Mouse (Mus musculus): ENCODE data around the gene Mecom. TPM values are rescaled to one million over a fixed set of nuclear protein-coding genes. Genes with fewer than 3 reads are reported as not detected.

The Mecom gene
- polyA plus RNA-seq, 1 experiment from 2014 or later: 7.0 TPM

DNA sequence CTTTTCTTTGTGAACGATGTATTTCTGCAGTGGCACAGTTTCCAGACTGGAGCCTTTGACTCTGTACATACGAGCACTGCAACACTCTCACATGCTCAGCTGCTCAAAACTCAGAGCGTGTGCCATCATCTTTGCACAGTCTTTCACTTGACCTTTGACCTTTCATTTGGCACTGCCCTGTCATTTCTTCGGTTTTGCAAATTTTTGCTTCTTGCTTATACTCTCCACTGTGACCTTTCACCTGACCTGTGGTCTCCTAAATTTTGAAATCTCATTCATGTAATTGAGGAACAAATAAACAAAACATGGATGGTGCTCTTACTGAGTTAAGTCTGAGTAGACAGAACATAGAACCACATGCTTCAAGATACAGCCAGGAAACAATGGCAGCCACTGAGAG is 446.7 kb downstream of the Mecom start:
- ATAC-seq: no peak
- no peak overlapping the region for H3K4me3 ChIP-seq (ENCODE audit: low read length)
- no peak overlapping the region for H3K27ac ChIP-seq (ENCODE audit: low read depth, low read length)
- H3K9me3 ChIP-seq (ENCODE audit: control insufficient read depth, low read length): no peaks in the 10 kb centered on the region
- H3K4me1 ChIP-seq (ENCODE audit: control insufficient read depth, insufficient read depth, low read depth, low read length): no peaks in the 10 kb centered on the region
- H3K36me3 ChIP-seq (ENCODE audit: control insufficient read depth, insufficient read depth, low read length): no peaks in the 10 kb centered on the region
- H3K27me3 ChIP-seq (replicated peaks; ENCODE audit: control insufficient read depth, insufficient read depth, low read length): no peaks in the 10 kb centered on the region
- H3K9ac ChIP-seq (ENCODE audit: low read depth, low read length): no peak overlapping the region
- WGBS: 79% methylated on average over 4 of the region's 4 CpGs
- H3K4me2 ChIP-seq (ENCODE audit: low read length): no peak overlapping the region

DNA sequence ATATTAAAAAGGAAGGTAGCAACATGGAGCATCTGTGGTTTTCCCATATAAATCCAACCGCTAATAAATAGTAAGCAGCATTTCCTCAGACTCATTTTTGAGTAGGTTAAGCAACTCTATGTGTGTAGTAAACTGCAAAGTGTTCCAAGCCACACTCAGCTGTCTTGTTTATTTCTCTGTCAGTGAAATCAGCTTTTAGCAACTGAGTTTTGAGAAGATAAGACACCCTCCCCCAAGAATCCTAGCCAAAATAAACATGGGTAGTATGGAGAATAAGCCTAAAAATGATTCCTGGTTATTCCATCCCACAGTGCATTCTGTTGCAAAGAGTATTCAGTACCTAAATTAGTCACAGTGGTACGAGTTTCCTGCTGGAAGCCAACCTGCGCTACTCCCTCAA is 450.1 kb downstream of the Mecom start:
- no peaks in the 10 kb centered on the region for H3K27me3 ChIP-seq (replicated peaks; ENCODE audit: control insufficient read depth, insufficient read depth, low read length)
- no peaks in the 10 kb centered on the region for H3K4me1 ChIP-seq (ENCODE audit: control insufficient read depth, insufficient read depth, low read depth, low read length)
- H3K27ac ChIP-seq (ENCODE audit: low read depth, low read length): no peak overlapping the region
- no peaks in the 10 kb centered on the region for H3K36me3 ChIP-seq (ENCODE audit: control insufficient read depth, insufficient read depth, low read length)
- no peak for ATAC-seq
- no peak overlapping the region for H3K9ac ChIP-seq (ENCODE audit: low read depth, low read length)
- 79% methylated on average over 3 of the region's 3 CpGs for WGBS
- no peak overlapping the region for H3K4me2 ChIP-seq (ENCODE audit: low read length)
- H3K4me3 ChIP-seq (ENCODE audit: low read length): no peak overlapping the region
- no peaks in the 10 kb centered on the region for H3K9me3 ChIP-seq (ENCODE audit: control insufficient read depth, low read length)

DNA sequence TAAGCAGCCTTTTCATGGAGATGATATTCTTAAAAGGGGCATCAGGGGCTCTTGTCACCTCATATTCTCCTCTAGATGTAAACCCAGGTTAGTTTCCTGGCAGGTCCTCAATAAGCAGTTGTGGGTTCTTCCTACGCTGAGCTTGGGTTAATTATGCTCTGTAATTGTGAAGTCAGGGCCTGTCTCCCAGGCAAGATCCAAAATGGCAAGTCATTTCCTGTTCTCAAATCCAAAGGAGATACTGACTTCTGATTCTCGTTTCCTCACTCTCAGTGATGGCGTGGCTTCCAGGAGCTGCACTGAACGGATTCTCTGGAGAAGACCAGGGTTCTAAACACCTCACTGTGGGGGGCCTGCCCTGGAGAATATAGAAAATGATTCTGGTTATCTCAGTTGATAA is 450.7 kb downstream of the Mecom start:
- Histone ChIP-seq H3K27ac (ENCODE audit: low read depth, low read length) (no peak overlapping the region), H3K27me3 (replicated peaks; ENCODE audit: control insufficient read depth, insufficient read depth, low read length) (no peaks in the 10 kb centered on the region), H3K4me2 (ENCODE audit: low read length) (no peak overlapping the region), H3K4me3 (ENCODE audit: low read length) (no peak overlapping the region), H3K4me1 (ENCODE audit: control insufficient read depth, insufficient read depth, low read depth, low read length) (no peaks in the 10 kb centered on the region), H3K9ac (ENCODE audit: low read depth, low read length) (no peak overlapping the region), H3K9me3 (ENCODE audit: control insufficient read depth, low read length) (no peaks in the 10 kb centered on the region), H3K36me3 (ENCODE audit: control insufficient read depth, insufficient read depth, low read length) (no peaks in the 10 kb centered on the region)
- WGBS: 70% methylated on average over 4 of the region's 4 CpGs
- no peak for ATAC-seq

DNA sequence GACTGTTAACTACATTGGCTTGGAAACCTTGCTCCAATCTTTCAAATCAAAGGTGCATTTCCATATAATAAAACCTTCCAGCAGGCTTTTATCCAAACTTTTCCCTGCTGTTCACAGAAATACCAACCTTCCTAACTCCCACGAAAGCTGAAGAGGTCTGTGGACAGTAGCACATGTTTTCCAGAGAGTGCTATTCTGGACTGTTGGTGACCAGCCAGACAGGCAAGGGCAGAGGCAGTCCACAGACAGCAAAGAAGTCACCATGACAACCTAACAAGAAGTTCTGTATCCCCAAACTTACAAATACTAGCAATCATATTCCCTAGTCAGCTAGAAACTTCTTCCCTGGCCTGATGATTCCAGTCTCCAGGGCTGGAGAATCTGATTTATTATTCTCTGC is 454.8 kb downstream of the Mecom start:
- ATAC-seq: no peak
- Histone ChIP-seq H3K27ac (ENCODE audit: low read depth, low read length) (no peak overlapping the region), H3K27me3 (replicated peaks; ENCODE audit: control insufficient read depth, insufficient read depth, low read length) (no peaks in the 10 kb centered on the region), H3K4me3 (ENCODE audit: low read length) (no peak overlapping the region), H3K9me3 (ENCODE audit: control insufficient read depth, low read length) (no peaks in the 10 kb centered on the region), H3K4me2 (ENCODE audit: low read length) (no peak overlapping the region), H3K9ac (ENCODE audit: low read depth, low read length) (no peak overlapping the region), H3K4me1 (ENCODE audit: control insufficient read depth, insufficient read depth, low read depth, low read length) (no peaks in the 10 kb centered on the region), H3K36me3 (ENCODE audit: control insufficient read depth, insufficient read depth, low read length) (no peaks in the 10 kb centered on the region)
- WGBS: 52% methylated on average over 1 of the region's 1 CpGs

DNA sequence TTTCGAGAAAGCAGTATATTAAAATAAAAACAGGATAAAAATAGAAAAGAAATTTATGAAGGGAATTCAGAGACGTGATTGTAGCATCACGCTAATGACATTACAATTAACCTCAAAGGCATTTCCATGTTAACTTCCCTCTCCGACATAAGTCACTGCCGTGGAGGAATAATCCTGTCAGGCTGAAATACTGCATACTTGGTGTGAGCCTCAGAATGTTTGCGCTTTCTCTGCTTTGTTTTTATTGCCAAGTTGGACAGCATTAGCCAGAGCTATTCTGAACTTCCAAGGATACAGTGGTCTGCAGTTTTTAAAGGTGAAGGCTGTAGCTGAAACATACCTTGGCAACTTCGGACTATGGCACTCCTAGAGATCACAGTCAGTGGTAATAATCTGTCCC is 455.3 kb downstream of the Mecom start:
- no peaks in the 10 kb centered on the region for H3K36me3 ChIP-seq (ENCODE audit: control insufficient read depth, insufficient read depth, low read length)
- H3K9me3 ChIP-seq (ENCODE audit: control insufficient read depth, low read length): no peaks in the 10 kb centered on the region
- no peak overlapping the region for H3K27ac ChIP-seq (ENCODE audit: low read depth, low read length)
- H3K4me2 ChIP-seq (ENCODE audit: low read length): no peak overlapping the region
- no peak for ATAC-seq
- H3K9ac ChIP-seq (ENCODE audit: low read depth, low read length): no peak overlapping the region
- H3K4me3 ChIP-seq (ENCODE audit: low read length): no peak overlapping the region
- no peaks in the 10 kb centered on the region for H3K27me3 ChIP-seq (replicated peaks; ENCODE audit: control insufficient read depth, insufficient read depth, low read length)
- 78% methylated on average over 7 of the region's 7 CpGs for WGBS
- H3K4me1 ChIP-seq (ENCODE audit: control insufficient read depth, insufficient read depth, low read depth, low read length): no peaks in the 10 kb centered on the region

DNA sequence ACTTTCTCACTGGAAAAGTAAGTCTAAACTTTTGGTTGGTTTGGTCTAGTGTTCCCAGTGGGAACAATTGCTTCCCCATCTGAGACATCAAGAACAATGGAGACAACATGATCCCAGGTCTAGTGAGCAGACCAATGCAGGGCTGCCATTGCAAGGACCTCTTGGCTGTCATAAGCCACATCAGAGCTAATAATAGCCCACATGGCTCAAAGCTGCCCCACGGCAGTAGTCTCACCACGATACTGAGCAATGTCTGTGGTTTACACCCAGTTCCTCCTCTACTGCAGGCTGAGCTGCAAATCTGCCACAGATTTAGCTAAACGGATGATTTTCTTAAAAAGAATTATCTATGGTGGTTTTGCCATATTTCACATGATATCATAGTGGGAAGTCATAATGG is 455.9 kb downstream of the Mecom start:
- H3K9me3 ChIP-seq (ENCODE audit: control insufficient read depth, low read length): no peaks in the 10 kb centered on the region
- ATAC-seq: no peak
- WGBS: 83% methylated on average over 3 of the region's 3 CpGs

DNA sequence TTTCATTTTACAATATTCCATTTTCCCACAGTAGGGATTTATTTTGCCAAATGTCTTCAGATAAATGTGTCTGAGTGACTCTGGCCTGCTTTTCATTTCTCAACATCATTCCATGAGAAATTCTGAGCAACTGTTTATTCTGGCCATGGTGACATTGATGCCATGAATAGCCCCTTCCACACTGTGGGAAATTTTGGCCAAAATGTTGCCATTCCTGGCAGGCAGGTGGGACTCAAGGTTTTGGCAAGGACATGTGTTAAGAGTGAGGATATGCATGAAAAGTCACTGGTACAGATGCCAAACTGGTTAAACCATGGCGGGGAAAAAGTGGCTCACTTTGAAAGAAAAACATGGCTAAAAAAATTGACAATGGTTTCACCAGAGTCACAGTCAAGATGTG is 456.4 kb downstream of the Mecom start:
- WGBS: 91% methylated on average over 1 of the region's 1 CpGs
- no peak overlapping the region for H3K4me3 ChIP-seq (ENCODE audit: low read length)
- H3K9ac ChIP-seq (ENCODE audit: low read depth, low read length): no peak overlapping the region
- no peaks in the 10 kb centered on the region for H3K9me3 ChIP-seq (ENCODE audit: control insufficient read depth, low read length)
- no peak for ATAC-seq
- no peak overlapping the region for H3K27ac ChIP-seq (ENCODE audit: low read depth, low read length)
- no peak overlapping the region for H3K4me2 ChIP-seq (ENCODE audit: low read length)
- H3K4me1 ChIP-seq (ENCODE audit: control insufficient read depth, insufficient read depth, low read depth, low read length): no peaks in the 10 kb centered on the region
- H3K36me3 ChIP-seq (ENCODE audit: control insufficient read depth, insufficient read depth, low read length): no peaks in the 10 kb centered on the region
- no peaks in the 10 kb centered on the region for H3K27me3 ChIP-seq (replicated peaks; ENCODE audit: control insufficient read depth, insufficient read depth, low read length)

More for the DNA sequence above, 455.9 kb downstream of the Mecom start:
- Histone ChIP-seq H3K4me2 (ENCODE audit: low read length) (no peak overlapping the region), H3K4me3 (ENCODE audit: low read length) (no peak overlapping the region), H3K9ac (ENCODE audit: low read depth, low read length) (no peak overlapping the region), H3K36me3 (ENCODE audit: control insufficient read depth, insufficient read depth, low read length) (no peaks in the 10 kb centered on the region), H3K4me1 (ENCODE audit: control insufficient read depth, insufficient read depth, low read depth, low read length) (no peaks in the 10 kb centered on the region), H3K27me3 (replicated peaks; ENCODE audit: control insufficient read depth, insufficient read depth, low read length) (no peaks in the 10 kb centered on the region), H3K27ac (ENCODE audit: low read depth, low read length) (no peak overlapping the region)

DNA sequence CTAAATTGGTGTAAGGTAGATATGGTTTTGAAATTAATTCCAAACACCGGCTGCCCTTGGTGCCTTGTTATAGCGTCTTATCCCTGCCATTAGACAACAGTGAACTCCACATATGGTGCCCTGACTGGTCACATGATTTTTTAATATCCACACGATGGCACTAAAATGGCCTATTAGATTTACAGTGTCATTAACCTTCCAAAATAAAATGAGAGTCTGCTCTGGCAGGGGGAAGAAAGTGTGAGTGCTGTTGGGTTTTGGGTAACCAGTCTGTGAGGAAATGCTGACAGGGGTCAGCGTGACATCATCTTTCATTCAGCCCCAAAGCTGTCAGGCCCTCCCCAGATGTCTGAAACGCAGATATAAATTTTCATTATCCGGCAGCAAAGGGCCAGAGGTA is 461.7 kb downstream of the Mecom start:
- no peak overlapping the region for H3K4me3 ChIP-seq (ENCODE audit: low read length)
- no peaks in the 10 kb centered on the region for H3K4me1 ChIP-seq (ENCODE audit: control insufficient read depth, insufficient read depth, low read depth, low read length)
- no peaks in the 10 kb centered on the region for H3K36me3 ChIP-seq (ENCODE audit: control insufficient read depth, insufficient read depth, low read length)
- 67% methylated on average over 6 of the region's 6 CpGs for WGBS
- no peak overlapping the region for H3K27ac ChIP-seq (ENCODE audit: low read depth, low read length)
- no peaks in the 10 kb centered on the region for H3K9me3 ChIP-seq (ENCODE audit: control insufficient read depth, low read length)
- no peak overlapping the region for H3K4me2 ChIP-seq (ENCODE audit: low read length)
- no peak overlapping the region for H3K9ac ChIP-seq (ENCODE audit: low read depth, low read length)
- ATAC-seq: no peak
- no peaks in the 10 kb centered on the region for H3K27me3 ChIP-seq (replicated peaks; ENCODE audit: control insufficient read depth, insufficient read depth, low read length)

DNA sequence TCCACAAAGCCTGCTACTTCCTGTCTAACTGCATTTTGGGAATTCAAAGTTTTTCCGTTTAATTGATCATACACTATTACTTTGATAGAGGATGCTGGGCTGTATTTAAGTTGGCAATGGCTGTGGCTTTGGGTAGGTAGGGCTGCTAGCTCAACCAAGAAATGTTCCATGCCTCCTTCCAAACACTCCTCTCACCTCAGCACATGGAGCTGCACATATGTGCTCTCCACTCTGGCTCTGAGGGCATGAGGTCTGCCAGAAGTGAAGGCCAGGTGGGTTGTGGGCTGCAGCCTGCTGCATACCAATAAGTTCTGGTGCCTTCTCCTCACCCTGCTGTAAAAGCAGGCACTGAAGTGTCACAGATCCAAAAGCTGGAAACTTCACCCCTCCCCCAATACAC is 464.0 kb downstream of the Mecom start:
- no peaks in the 10 kb centered on the region for H3K36me3 ChIP-seq (ENCODE audit: control insufficient read depth, insufficient read depth, low read length)
- no peaks in the 10 kb centered on the region; the same call in 1 of the 2 replicates for H3K4me1 ChIP-seq (ENCODE audit: control insufficient read depth, insufficient read depth, low read depth, low read length)
- no peaks in the 10 kb centered on the region for H3K27me3 ChIP-seq (replicated peaks; ENCODE audit: control insufficient read depth, insufficient read depth, low read length)
- no peak for ATAC-seq
- H3K27ac ChIP-seq (ENCODE audit: low read depth, low read length): no peak overlapping the region
- H3K9ac ChIP-seq (ENCODE audit: low read depth, low read length): no peak overlapping the region
- H3K4me2 ChIP-seq (ENCODE audit: low read length): no peak overlapping the region
- H3K4me3 ChIP-seq (ENCODE audit: low read length): no peak overlapping the region
- H3K9me3 ChIP-seq (ENCODE audit: control insufficient read depth, low read length): no peaks in the 10 kb centered on the region
- 90% methylated on average over 1 of the region's 1 CpGs for WGBS

DNA sequence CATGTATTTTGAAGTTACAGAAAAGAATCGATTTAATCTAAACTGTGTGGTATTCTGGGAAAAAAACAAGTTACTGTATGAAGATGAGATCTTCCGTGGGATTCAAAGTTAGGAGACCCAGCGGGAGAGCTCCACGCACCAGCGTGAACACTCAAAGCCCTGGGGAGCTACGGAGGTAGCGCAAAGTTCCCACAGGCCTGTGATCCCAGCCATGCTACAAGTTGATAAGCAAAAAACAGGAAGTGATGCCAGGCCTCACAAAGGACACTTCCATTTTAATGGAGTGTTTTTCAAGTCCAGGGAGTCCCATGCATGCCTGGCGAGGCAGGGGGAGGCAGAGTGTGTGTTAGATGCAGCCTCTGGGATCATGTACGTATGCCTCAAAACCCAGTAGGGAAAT is 464.5 kb downstream of the Mecom start:
- ATAC-seq: no peak

More for the DNA sequence above, 464.5 kb downstream of the Mecom start:
- no peaks in the 10 kb centered on the region for H3K36me3 ChIP-seq (ENCODE audit: control insufficient read depth, insufficient read depth, low read length)
- no peak overlapping the region for H3K4me2 ChIP-seq (ENCODE audit: low read length)
- 79% methylated on average over 9 of the region's 9 CpGs for WGBS
- H3K4me1 ChIP-seq (ENCODE audit: control insufficient read depth, insufficient read depth, low read depth, low read length): no peaks in the 10 kb centered on the region; the same call in 1 of the 2 replicates
- no peak overlapping the region for H3K9ac ChIP-seq (ENCODE audit: low read depth, low read length)
- H3K9me3 ChIP-seq (ENCODE audit: control insufficient read depth, low read length): no peaks in the 10 kb centered on the region
- no peaks in the 10 kb centered on the region for H3K27me3 ChIP-seq (replicated peaks; ENCODE audit: control insufficient read depth, insufficient read depth, low read length)
- no peak overlapping the region for H3K4me3 ChIP-seq (ENCODE audit: low read length)
- no peak overlapping the region for H3K27ac ChIP-seq (ENCODE audit: low read depth, low read length)
